Mouse (Mus musculus) spleen, postnatal 10 days (tissue): Measurements from ENCODE around the gene Fam198b.

Source experiments
- DNase-seq, 2 experiments: peaks; one replicate each; pipeline ENCODE4 v3.0.0; 2021 to 2022; ENCODE audit warnings: low spot score in 2 of 2

Gene Fam198b

DNA sequence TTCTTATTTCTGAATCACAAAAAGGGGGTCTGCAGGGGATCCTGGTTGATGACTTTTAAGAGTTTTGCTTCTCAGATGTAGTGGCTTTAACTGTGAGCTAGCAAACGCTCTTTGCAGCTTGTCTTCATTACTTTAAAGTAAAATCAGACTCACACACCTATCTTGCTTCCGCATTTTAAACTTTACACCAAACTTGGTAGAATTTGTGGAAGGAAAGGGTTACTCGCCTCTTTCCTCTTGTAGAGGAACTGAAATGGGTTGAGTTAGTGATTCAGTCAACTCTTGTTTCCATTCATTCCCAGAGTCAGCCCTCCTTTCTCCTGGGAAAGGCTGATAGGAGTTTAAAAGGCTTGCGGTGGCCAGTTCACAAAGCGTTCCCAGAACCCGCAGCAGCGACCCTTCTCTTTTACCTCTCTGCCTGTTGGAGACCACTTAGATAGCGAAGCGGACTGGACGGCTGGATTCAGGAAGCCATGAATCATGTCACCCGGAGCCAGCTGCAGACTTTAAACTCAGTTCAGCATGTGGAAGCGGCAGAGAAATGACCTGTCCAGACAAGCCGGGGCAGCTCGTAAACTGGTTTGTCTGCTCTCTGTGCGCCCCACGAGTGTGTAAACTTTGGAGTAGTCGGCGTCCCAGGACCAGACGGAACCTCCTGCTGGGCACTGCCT is 1.5 kb downstream of the Fam198b start:
- DNase-seq, result no peak

DNA sequence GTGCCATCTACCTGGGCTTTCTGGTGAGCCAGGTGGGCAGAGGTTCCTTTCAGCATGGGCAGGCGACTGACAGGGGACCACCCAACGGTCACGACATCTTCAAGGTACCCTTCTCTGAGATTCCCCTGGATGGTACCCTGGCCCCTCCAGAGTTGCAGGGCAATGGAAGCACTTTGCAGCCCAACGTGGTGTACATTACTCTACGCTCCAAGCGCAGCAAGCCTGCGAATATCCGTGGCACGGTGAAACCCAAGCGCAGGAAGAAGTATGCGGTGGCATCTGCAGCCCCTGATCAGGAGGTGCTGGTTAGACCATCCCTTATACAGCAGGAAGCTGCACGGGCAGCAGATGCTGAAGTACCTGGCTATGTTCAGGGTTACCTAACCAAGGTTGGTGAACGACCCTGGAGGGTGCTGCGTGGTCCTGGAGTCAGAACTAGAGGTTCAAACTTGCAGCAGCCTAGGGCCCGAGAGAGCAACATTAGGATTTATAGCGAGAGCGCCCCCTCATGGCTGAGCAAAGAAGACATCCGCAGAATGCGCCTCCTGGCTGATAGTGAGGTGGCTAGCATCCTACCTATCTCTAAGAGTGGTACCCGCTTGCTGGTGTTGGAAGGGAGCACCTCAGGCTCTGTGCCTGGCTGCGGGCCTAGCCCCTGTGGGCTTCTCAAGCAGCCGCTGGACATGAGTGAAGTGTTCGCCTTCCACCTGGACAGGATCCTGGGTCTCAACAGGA is 2.2 kb downstream of the Fam198b start:
- peak in 1 of 2 experiments; percentile 43 for DNase-seq

DNA sequence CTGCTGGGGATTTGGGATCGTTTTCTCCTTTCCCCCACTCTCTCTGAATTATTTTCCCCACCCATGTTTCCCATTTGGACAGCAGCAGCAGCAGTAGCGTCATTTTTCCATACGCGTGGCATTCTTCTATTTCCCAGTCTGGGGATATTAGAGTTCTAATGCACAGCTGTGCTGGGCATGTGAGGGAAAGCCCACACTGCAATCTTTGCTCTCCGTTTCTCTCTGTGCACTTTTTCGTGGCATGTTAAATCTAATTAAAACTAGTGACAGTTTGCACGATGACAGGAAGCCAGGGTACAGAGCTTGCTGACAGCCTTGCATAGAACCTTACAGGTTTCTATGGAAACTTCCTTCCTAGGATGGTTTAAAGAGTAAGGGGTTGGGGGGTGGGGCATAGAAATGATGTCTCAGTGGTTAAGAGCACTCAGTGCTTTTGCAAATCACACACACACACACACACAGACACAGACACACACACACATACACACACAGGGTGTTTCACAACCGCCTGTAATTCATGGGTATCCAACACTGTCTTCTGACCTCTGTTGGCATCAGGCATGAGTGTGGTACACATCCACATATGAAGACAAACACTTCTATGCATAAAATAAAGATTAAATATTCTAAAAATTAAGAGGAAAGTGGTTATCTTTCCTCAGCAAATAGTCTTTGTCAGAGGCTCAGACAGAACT is 3.0 kb downstream of the Fam198b start:
- no peak for DNase-seq

DNA sequence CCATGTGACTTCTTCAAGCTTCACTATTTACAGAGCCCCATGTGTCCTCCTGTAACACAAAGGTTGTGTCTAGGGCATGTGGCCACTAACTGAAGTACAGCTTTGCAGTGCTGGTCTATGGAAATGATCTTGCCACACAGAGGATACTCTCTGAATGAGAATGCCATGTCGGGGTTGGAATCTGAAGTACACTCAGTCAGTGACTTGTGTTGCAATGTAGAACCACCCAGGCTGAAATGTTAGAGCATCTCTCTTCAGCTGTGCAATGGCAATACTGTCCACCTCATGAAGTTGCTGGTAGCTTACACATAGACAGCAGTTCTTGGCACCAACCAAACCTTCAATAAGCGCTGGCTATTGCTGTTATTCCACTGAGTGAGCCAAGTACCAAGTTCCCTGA is 3.6 kb downstream of the Fam198b start:
- DNase-seq, result no peak

DNA sequence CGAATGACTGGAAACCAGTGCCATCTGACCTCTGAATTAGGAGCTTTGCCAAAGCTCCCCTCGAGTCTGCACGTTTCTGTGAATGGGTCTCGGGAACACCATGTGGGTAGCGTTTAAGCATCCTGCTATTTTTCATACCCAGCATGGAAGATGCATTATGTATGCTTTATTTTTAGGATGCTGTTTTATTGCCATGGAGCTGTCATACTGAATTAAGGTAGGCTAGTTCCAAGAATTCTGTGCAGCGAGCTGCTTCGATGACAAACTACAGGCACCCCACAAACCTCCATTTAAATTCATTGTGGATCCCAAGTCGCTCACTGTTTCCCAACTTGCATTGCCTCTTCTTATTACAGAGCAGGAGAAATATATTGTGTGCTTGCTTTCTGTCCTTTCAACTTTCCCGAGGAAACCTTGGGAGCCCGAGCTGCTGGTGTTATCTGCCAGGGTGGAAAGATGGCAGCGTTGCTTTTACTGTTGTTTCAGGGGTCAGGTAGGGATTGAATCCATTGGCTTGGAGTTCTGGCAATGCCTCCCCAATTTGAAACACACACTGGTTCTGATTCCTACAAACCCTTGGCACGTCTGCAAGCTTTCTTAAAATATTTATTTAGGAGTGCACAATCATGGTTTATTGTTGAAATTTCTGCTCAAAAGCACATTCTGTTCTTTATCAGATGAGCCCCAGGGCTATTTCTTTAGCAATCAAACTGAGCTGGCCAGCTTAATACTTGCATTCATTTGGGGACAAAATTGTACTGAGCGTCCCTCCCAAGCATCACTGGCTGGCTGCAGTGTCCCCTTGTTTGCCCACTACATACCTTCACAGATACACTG is 13.4 kb downstream of the Fam198b start:
- DNase-seq, result no peak

DNA sequence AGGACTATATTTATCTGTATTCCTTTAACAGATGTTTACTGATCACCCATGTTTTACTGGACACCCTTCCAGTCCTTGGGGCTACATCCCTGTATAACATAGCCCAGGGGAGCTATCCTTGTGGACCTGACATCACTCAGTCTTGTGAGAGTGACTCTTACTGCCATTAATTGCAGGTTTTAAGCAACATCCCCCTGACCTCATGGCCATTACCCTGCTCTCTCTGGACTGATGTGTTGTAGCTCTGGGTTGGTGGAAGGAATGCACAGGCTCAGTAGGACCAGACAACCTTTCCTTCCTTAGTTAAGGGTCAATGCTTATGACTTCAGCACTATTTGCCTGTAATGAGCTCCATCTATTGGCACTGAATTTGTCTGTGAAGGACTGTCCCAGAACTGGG is 14.2 kb downstream of the Fam198b start:
- DNase-seq, result no peak

DNA sequence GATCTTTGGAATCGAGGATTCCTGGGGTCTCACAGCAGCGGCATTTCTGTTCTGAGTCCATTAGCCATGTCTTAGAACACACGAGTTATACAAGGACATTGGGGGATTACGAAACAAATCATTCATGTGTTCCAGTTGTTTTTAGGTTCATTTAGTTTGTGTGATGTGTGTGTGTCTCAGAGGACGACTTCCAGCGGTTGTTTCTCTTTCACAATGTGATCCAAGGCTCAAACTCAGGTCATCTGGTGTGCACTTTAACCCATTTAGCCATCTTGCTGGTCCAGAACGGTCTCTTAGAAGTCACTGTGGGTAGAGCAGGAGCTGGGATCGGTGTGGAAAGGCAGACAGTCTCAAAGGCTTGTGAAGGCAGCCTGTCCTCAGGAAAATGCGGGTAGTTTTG is 15.6 kb downstream of the Fam198b start:
- no peak for DNase-seq

DNA sequence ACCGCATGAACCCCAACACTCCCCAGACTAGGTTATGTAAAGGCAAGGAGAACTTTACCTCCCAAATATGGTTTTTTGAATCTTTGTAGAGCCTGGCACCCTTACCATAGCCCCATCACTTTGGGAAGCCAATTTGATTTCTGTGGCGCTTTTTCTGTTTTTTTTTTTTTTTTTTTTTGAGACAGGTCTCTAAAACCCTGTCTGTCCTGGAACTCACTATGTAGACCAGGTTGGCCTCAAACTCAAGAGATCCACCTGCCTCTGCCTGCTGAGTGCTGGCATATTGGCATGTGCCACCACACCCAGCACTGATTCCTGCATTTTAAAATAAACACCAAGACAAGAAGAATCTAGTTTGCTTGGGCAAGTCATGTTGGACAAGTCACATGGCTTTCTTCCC is 16.2 kb downstream of the Fam198b start:
- no peak for DNase-seq

DNA sequence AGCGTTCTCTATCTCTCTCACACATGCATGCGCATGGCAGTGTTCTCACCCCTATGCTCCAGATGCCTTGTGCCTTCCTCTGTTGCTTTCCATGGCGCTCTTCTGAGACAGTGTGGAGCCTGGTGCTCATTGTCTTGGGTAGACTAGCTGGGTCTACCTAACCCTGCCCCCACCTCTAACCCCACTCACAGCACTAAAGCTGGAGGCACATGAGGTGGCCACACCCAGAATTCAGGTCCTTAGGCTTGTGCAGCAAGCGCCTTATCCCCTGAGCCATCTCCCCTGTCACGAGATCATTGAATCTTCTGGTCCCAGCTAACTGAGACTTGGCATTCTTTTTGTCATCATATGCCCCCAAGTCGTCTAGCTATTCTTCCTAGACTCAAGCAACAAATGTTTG is 17.0 kb downstream of the Fam198b start:
- DNase-seq, result no peak

DNA sequence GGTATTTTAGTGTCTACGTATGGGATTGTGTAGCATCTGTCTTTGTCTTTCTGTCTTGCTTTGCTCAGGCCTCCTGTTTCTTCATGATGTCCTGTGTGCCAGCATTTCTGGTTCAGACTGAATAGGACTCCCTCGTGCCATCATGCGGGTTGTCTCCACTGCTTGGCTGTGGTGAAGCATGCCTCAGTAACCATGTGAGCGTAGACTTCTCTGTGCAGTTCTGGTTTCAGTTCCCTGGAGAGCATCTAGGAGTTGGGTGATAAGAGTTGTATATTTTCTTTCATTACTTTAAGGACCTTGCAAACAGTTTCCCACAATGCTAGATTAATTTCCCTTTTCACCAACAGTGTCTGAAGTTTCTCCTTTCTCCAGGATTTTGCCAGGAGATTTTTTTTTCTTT is 17.4 kb downstream of the Fam198b start:
- no peak for DNase-seq

DNA sequence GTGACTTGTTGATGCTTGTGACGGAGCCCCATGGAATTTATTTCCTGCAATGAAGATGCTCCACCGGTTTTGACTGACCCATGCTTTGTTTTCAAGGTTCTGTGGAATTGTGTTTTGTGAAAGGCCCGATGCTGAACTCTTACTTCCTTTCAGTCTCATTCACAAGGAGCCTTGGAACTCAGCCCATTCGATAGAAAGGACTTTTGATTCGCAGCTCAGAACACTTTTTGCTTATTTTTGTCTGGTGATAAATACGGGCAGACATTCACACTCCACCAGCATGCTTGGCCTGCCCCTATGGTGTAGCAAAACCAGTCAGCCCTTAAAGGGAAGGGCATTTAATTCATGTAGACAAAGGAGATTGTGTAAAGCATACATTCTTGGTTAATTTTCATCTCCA is 19.5 kb downstream of the Fam198b start:
- DNase-seq, result no peak

DNA sequence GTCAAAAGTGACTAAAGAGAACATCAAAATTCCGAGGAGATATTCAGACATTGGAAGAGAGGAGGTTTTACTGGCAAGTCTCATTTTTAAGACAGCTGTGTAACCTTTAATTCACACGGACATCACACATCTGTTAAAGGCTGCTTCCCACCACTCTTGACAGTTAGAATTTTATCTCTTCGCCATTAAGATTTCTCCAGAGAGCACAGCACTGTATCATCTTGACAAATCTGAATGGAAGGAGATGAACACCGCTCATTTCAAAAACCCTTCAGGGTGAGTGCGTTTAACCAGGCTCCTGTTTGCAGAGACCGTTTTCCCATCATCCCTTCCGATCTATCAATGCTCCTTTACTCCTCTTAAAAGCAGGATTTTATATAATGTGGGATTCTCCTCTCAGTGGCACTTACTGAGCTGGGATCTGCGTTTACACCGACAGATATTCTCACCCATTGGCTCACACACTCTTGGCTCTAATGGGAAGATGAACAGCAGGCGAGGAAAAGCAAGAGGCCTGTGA is 20.0 kb downstream of the Fam198b start:
- no peak for DNase-seq

DNA sequence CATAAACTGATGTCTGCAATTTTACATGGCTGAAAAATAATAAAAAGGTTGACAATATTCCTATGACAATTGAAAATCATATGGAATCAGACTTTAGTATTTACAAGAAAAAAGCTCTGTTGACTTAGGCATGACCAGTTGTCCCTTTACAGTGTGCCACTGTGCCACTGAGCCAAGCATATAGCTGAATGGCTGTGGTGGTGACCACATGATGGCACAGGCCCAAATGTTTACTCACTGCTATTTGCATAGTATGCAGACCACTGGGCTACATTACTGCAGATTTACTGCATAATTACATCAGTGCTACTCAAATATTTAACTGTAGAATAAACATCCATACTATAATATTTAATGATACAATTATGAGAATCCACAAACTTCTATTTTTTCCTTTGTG is 21.1 kb downstream of the Fam198b start:
- no peak for DNase-seq

DNA sequence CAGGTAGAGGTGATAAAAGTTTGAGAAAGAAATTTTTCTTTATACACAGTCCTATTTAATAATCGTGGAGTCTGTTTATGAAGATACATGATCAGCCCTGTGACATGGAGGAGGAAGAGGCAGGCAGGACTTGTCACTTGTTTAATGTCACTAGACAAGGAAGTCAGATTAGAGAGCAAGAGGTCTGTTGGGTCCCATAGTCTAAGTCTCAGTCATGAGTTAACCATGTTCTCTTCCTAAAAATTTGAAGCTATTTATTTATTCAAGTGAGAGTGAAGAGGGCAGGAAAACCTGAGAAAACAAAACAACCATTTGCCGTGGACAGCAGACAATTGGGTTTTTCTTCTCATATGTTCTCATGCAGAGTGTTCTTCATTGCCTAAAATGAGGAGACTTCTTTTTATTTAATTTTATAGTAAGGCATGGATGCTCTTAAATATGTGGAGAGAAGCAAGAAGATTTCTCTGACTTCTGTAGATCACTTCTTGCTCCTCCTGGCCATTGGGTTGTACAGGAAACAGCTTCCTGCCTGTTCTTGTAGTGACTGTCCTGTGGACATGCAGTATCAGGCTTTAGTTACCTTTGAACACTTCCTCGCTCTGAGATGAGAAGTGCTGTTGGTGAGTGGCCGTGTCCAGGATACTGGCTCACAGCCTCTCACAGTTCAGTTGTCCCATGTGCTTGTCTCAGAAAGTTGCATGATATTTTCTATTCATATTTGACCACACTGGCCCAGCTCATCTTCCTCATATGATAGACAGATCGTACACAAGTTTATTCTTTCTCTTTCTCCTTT is 22.1 kb downstream of the Fam198b start:
- DNase-seq, result no peak

DNA sequence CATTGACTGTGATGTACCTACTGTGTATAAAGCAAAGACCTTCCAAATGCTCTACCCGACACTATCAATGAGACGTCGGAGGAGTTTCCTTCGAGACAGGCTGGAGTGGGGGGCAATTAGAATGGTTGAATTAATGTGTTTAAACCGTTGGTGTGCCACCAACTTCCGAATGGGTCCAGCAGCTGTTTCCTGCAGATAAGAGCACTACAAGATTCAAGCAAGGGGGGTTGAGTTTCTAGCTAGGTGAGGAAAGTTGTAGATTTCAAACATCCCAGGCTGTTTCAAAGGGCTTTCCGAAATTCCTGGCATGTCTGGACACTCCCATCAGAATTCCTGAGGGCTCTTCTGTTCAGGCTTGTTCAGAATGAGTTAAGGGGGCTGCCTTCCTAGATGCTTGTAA is 22.9 kb downstream of the Fam198b start:
- DNase-seq, result no peak

DNA sequence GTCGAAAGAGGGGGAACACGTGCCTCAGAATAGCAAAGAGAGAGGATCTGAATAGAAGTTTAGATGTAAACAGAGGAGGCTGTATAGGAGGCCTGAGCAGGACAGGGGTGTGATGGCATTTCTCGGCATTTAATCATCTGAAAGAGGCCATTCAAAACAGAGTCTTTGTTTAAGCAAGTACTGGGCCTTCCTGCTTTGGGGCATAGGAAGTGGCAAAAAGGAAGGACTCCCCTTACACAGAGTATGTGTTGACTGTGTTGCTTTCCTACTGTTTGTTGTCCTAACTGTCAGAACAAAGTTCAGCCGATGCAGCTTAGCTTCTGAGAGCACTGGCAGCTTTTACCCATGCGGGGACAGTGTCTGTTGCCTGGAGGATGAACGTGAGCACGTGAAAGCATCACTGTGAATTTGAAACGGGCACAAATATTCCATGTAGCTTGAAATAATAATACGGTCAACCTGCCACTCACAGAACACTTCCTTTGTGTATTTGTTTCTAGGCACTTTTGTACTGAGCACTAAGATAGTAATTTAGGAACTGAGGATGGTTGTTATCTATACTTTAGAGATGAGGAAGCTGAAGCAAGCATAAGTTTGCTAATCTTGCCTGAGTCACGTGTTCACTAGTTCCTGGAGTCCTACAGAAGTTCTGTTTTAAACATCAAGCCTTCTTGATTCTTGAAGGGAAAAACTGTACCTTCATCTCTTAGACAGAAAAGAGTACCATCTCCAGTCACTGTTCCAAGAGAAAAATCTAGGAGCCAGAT is 26.2 kb downstream of the Fam198b start:
- DNase-seq, result no peak

DNA sequence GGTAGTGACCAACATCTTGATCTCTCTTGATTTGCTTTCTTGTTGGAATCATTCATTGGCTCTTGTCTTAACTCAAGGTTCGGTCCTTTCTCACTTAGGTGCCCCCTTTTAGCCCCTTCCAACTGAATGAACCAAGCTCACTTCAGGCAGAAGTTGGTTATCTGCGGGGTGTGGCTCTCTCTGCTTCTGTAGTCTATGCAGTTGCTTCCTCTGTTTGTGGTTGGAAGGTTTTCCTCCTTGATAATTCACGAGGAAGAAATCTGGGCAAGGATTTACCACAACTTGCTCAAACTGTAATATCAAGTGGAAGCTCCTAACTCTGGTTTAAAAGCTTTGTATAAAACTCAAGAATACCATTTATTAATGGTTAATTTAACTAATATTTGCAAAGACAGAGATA is 26.8 kb downstream of the Fam198b start:
- DNase-seq, result no peak

DNA sequence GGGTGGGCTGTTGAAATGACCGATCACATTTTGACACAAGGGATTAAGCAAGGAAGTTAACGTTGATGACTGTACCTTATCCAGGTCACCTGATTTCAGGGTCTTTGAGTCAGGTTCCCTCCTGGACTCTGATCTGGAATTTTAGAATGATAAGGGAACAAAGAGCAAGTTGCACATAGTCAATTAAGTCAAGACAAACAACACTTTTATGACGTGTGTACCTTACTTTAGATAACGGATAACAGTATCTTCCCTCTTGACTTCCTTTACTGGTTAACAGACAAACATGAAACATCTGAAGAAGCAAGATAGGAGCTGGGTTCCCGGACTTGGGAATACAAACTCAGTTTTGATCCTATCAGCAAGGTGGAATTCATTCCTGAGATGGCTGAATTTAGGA is 29.7 kb downstream of the Fam198b start:
- no peak for DNase-seq

DNA sequence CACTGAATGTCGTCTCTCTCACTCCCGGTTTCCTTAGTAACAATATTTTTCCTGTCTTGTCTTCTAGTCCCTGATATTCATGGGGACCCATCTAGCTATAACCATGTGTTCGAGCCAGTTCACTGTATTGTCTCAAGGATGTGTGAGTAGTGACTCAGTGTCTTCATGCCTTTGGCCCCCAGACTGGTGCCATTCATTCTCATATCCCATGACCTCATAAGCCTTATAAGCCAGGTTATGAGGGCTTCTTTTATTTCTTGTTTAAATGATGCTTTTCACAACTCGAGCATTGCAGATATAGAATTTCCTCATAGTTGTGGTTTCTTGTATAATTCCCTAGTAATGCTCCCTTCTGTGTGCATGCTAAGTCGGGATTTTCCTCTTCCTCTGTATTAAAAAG is 31.9 kb downstream of the Fam198b start:
- no peak for DNase-seq

DNA sequence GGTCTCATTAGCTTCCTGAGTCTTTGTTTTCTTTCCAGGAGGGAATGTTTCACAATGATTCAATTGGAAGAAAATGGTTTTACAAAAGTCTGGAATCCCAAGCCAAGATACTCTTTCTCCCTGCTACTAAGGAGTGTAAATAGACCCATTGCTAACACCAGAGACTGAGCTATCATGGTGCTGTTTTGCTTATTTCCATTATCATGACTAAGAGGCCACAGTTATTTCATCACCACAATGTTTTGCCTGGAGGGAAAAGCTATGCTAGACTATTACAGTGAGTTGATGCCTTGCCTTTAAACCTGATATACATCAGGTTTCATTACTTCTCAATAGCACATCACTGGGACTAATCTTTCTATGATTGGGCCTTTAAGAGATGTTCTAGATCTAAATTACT is 34.4 kb downstream of the Fam198b start:
- DNase-seq, result no peak
